Mouse (Mus musculus): Measurements from ENCODE around the gene Psme2b. TPM values are rescaled to one million over a fixed set of nuclear protein-coding genes. Genes with fewer than 3 reads are reported as not detected.
"Not testable (repeated sequence)": the region's sequence is repeated elsewhere in the genome, so short reads cannot be mapped to it uniquely, and the experiment has no call there.

The Psme2b gene
- 1.6 and 1.9 TPM in 2 replicates for polyA plus RNA-seq (2016; fragmentation: Nextera tagmentation; extraction: Ambion mirVana)

DNA sequence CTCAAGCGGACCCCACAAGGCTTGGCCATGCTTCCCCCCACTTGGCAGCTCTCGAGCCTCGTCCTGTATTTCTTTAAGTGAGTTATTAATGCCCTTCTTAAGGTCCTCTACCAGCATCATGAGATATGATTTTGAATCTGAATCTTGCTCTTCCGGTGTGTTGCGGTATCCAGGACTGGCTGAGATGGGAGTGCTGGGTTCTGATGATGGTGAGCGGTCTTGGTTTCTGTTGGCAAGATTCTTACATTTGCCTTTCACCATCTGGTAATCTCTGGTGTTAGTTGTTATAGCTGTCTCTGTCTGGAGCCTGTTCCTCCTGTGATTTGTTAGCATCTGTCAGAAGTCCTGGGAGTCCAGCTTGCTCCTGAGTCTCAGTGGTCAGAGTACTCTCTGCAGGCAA is at the start of gene Psme2b:
Gene Psme2b (minus strand): TSS at position 101 of the 400 bp plus-strand sequence.
- H3K27me3 ChIP-seq (replicated peaks); H3K27ac ChIP-seq; H3K4me2 ChIP-seq (replicated peaks); ATAC-seq (ENCODE audit: low FRiP score, low read depth); H3K9me3 ChIP-seq; H3K9ac ChIP-seq; H3K4me1 ChIP-seq; H3K4me3 ChIP-seq; H3K36me3 ChIP-seq: not testable (repeated sequence)
- whole genome bisulfite sequencing: 96% methylated on average over 6 of the region's 6 CpGs

- not testable (repeated sequence) for H3K4me3 ChIP-seq; H3K4me1 ChIP-seq; H3K36me3 ChIP-seq; H3K27me3 ChIP-seq (replicated peaks); H3K9ac ChIP-seq; H3K4me2 ChIP-seq (replicated peaks); ATAC-seq (ENCODE audit: low FRiP score, low read depth); H3K9me3 ChIP-seq; H3K27ac ChIP-seq
- WGBS: 71% methylated on average over 2 of the region's 2 CpGs
These were observed 48.0 kb upstream of the Psme2b start, which contains the start of gene Tgtp1 for GRCm38 (mm10) chr11:48994018-48994417. Tgtp1 (minus strand) TSS chr11:48994172.

DNA sequence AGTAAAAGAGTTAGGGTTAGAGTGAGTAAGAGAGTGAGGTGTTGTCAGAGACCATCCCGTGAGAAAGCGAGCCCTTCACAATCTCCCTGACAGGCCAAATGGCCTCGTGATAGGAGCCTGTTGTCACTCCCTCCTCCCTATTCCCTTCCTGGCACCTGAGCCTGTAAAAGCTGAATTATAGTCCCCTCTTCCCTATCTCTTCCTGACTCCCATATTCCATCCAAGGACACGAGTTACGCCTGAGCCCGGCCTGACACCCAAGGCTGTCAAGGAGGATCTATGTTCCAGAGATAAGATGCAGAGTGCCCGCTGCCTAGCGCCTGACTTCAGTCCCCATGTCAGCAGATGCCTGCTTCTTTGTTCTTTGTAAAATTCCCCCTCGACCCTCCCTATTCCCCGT is 47.3 kb upstream of the Psme2b start:
- H3K9me3 ChIP-seq; H3K4me1 ChIP-seq; H3K27me3 ChIP-seq (replicated peaks); H3K27ac ChIP-seq; H3K36me3 ChIP-seq; ATAC-seq (ENCODE audit: low FRiP score, low read depth); H3K4me3 ChIP-seq; H3K9ac ChIP-seq; H3K4me2 ChIP-seq (replicated peaks): not testable (repeated sequence)
- 44% methylated on average over 10 of the region's 10 CpGs for WGBS

GRCm38 (mm10) chr11:48991740-48992520 is 45.9 kb upstream of the Psme2b start, which contains the start of gene Gm12185:
Gm12185 (minus strand) TSS chr11:48992226.
- H3K27me3 ChIP-seq (replicated peaks); H3K4me3 ChIP-seq; H3K4me1 ChIP-seq; H3K27ac ChIP-seq; H3K4me2 ChIP-seq (replicated peaks); H3K9ac ChIP-seq; H3K36me3 ChIP-seq; ATAC-seq (ENCODE audit: low FRiP score, low read depth); H3K9me3 ChIP-seq: not testable (repeated sequence)
- WGBS: 72% methylated on average over 4 of the region's 4 CpGs

GRCm38 (mm10) chr11:48989981-48990380 is 44.0 kb upstream of the Psme2b start:
- not testable (repeated sequence) for H3K9me3 ChIP-seq; H3K4me3 ChIP-seq; H3K27ac ChIP-seq; ATAC-seq (ENCODE audit: low FRiP score, low read depth); H3K27me3 ChIP-seq (replicated peaks); H3K36me3 ChIP-seq; H3K4me1 ChIP-seq; H3K9ac ChIP-seq; H3K4me2 ChIP-seq (replicated peaks)
- 75% methylated on average over 2 of the region's 2 CpGs for WGBS

GRCm38 (mm10) chr11:48988219-48988618 is 42.2 kb upstream of the Psme2b start:
- WGBS: 80% methylated on average over 2 of the region's 3 CpGs
- H3K4me1 ChIP-seq; H3K4me3 ChIP-seq; ATAC-seq (ENCODE audit: low FRiP score, low read depth); H3K27ac ChIP-seq; H3K36me3 ChIP-seq; H3K9me3 ChIP-seq; H3K27me3 ChIP-seq (replicated peaks); H3K4me2 ChIP-seq (replicated peaks); H3K9ac ChIP-seq: not testable (repeated sequence)

DNA sequence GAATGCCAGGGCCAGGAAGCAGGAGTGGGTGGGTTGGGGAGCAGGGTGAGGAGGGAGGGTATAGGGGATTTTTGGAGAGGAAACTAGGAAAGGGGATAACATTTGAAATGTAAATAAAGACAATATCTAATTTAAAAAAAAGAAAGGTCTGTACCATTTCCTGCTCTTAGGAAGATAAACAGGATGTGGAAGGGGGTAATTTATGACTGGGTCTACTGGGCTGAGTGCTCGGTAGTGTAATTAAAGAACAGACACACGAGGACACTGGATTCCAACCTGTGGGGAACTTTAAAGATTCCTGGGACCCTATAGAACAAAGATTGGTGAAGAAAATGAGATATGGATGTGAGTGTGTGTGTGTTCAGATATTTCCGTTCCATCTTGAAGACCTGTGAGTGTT is 36.9 kb upstream of the Psme2b start:
- H3K9ac ChIP-seq; H3K9me3 ChIP-seq; H3K36me3 ChIP-seq; H3K4me2 ChIP-seq (replicated peaks); H3K27me3 ChIP-seq (replicated peaks); H3K27ac ChIP-seq; H3K4me1 ChIP-seq; H3K4me3 ChIP-seq; ATAC-seq (ENCODE audit: low FRiP score, low read depth): not testable (repeated sequence)
- no CpG with 5 or more reads among the region's 3 CpGs for WGBS

GRCm38 (mm10) chr11:48980052-48980451 is 34.1 kb upstream of the Psme2b start:
- H3K27ac ChIP-seq; H3K4me1 ChIP-seq; H3K9me3 ChIP-seq; H3K9ac ChIP-seq; ATAC-seq (ENCODE audit: low FRiP score, low read depth); H3K27me3 ChIP-seq (replicated peaks); H3K36me3 ChIP-seq; H3K4me2 ChIP-seq (replicated peaks); H3K4me3 ChIP-seq: not testable (repeated sequence)
- WGBS: no CpG with 5 or more reads among the region's 5 CpGs

GRCm38 (mm10) chr11:48979251-48979650 is 33.3 kb upstream of the Psme2b start, which contains the start of gene 9930111J21Rik1:
9930111J21Rik1 (minus strand) TSS chr11:48979398.
- not testable (repeated sequence) for H3K4me3 ChIP-seq; H3K4me2 ChIP-seq (replicated peaks); H3K36me3 ChIP-seq; H3K27me3 ChIP-seq (replicated peaks); H3K27ac ChIP-seq; H3K4me1 ChIP-seq; ATAC-seq (ENCODE audit: low FRiP score, low read depth); H3K9ac ChIP-seq; H3K9me3 ChIP-seq
- WGBS: no CpG with 5 or more reads among the region's 3 CpGs

GRCm38 (mm10) chr11:48978240-48978939 is 32.4 kb upstream of the Psme2b start, which contains the start of gene Olfr56:
Olfr56 (plus strand) TSS chr11:48978889.
- not testable (repeated sequence) for H3K4me1 ChIP-seq; H3K4me3 ChIP-seq; ATAC-seq (ENCODE audit: low FRiP score, low read depth); H3K27ac ChIP-seq; H3K9me3 ChIP-seq; H3K27me3 ChIP-seq (replicated peaks); H3K4me2 ChIP-seq (replicated peaks); H3K9ac ChIP-seq; H3K36me3 ChIP-seq
- no CpG with 5 or more reads among the region's 1 CpGs for WGBS

GRCm38 (mm10) chr11:48974686-48975085 is 28.7 kb upstream of the Psme2b start:
- not testable (repeated sequence) for H3K36me3 ChIP-seq; H3K9ac ChIP-seq; H3K27ac ChIP-seq; H3K9me3 ChIP-seq; H3K27me3 ChIP-seq (replicated peaks); H3K4me1 ChIP-seq; H3K4me2 ChIP-seq (replicated peaks); H3K4me3 ChIP-seq; ATAC-seq (ENCODE audit: low FRiP score, low read depth)
- no CpG with 5 or more reads among the region's 1 CpGs for WGBS

DNA sequence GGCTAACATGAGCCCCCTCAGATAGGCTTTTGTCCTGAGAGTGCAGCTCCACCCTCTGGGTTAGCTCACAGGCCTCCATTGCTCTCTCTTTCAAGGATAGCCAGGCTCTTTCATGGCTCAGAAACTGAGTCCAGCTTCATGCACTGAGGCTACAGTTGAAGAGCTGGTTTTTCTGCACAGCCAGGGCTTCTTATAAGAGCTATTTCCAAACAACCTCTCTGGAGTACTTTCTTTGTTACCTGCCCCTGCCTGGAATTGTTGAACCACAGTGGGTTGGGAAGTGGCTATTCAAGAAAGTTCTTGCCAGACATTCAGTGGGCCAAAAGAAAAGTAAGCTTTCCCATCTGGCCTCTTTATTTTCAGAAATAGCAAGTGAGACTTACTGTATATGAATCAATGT is 6.7 kb downstream of the Psme2b start:
- not testable (repeated sequence) for H3K27ac ChIP-seq; H3K4me1 ChIP-seq; H3K9ac ChIP-seq; H3K4me3 ChIP-seq; H3K36me3 ChIP-seq; ATAC-seq (ENCODE audit: low FRiP score, low read depth); H3K9me3 ChIP-seq; H3K4me2 ChIP-seq (replicated peaks); H3K27me3 ChIP-seq (replicated peaks)

Data from neural tube, embryonic 12.5 days (tissue).